Mouse (Mus musculus) layer of hippocampus, adult 2 months (tissue): ENCODE results near the gene Bglap. TPM values are rescaled to one million over a fixed set of nuclear protein-coding genes. Genes with fewer than 3 reads are reported as not detected.
"Not testable (repeated sequence)": the region's sequence is repeated elsewhere in the genome, so short reads cannot be mapped to it uniquely, and the experiment has no call there.

Source experiments
- DNase-seq, 2 experiments: peaks; one replicate each; pipeline ENCODE4 v3.0.0; 2022; ENCODE audit warnings: low spot score in 2 of 2
- H3K27ac ChIP-seq: fragments of 200-600 bp; 2 replicates; pipeline ENCODE4 v1.8.1; 2022
- H3K4me3 ChIP-seq: fragments of 200-600 bp; 2 replicates; pipeline ENCODE4 v1.8.1; 2022; ENCODE audit warnings: mild to moderate bottlenecking
- CTCF ChIP-seq: fragments of 200-600 bp; conservative IDR thresholded peaks from 2 replicates; pipeline ENCODE4 v1.8.1; 2022; ENCODE audit warnings: antibody characterized with exemption, mild to moderate bottlenecking, moderate library complexity
- total RNA-seq, 2 experiments: library from RNA; stranded (reverse); gene quantifications; 2 replicates each; pipeline ENCODE4 v1.2.3; 2021

The Bglap gene
- total RNA-seq, 2 experiments from 2014 or later = 0.96 TPM; not detected in 1

DNA sequence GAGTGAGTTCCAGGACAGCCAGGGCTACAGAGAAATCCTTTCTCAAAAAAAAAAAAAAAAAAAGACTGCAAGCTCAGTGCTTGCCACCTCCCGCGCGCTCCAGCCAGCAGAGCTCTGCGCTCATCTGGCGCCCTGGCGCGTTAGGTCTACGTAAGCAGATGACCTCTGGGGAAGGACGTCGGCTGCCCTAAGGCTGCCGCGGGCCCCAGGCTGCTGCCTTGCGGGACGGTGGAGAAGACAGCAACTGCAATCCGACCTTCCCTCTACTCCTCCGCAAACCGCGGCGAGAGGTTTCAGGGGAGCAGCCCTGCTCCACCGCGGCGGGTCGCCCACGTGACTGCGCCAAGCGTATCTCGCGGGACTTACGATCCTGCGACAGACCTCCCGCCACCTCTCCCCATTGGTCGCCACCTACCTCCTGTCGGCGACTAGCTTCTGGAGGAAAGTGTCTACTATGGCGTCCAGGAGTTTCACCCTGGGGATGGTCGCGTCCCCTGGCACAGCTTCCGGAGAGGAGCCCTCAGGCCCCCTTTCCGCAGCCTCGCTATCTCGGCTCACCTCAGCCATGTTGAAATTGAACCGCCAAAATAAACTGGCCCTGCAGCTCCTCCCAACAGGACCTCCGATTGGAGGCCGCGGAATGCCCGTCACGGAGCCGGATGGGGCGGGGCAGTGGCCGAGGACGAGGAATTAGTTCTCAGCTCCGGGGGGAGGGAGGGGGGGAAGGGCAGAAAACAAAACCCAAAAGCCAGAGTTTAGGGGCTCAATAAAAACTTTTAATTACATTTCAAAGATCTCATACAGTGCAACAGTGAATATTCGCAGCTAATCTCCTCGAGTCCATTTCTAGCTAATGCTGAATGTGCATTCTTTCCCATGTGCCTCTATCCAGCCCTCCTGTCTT is 25.7 kb upstream of the Bglap start, which contains the start of gene Pmf1:
Gene Pmf1 (minus strand): TSS at position 591 of the 904 bp plus-strand sequence.
- 0 out of 2 replicates have a peak, but pooled peaks have one; percentile 8 for TF ChIP-seq CTCF
- peak; percentile 88 to 93 for DNase-seq

DNA sequence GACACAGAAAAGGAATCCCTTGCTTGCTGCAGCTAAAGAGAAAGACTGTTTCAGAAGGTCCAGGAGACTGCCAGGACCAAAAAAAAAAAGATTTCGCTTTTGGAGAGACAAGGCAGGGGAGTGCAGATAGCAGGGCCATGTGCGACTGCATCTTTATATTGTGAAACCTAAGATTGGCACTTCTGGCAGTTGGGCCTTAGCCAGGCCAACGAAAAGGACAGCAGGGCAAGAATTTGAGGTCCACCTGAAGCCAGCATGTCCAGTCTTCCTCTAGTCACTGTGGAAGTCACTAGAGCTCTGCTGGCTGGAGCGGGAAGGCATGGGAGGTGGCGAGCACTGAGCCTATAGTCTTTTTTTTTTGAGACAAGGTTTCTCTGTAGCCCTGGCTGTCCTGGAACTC is 24.7 kb upstream of the Bglap start:
- H3K4me3 ChIP-seq = no peak overlapping the region
- H3K27ac ChIP-seq = no peak overlapping the region
- TF ChIP-seq CTCF = no peak
- DNase-seq = no peak

More for the DNA sequence above, 25.7 kb upstream of the Bglap start, which contains the start of gene Pmf1:
- Histone ChIP-seq H3K27ac (peak within 1 kb of the TSS; percentile 93), H3K4me3 (peak within 1 kb of the TSS; percentile 70)

DNA sequence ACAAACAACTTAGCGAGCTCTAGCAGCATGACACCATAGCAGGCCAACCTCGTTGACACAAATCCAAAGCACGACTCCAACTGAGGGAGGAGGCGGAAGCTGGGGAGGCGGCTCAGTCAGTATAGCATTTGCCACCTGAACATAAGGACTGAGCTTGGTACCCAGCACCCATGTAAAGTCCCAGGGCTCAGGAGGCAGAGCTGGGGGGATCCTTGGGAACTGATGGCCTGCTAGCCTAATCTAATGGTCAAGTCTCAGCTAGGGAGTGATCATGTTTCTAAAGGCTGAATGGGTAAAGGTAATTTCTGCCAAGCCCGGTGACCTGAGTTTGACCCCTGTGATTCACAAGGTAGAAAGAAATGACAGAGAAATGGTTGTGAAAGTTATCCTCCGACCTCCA is 23.3 kb upstream of the Bglap start:
- TF ChIP-seq CTCF = no peak
- Histone ChIP-seq H3K4me3 (no peak overlapping the region), H3K27ac (no peak overlapping the region)
- no peak for DNase-seq

DNA sequence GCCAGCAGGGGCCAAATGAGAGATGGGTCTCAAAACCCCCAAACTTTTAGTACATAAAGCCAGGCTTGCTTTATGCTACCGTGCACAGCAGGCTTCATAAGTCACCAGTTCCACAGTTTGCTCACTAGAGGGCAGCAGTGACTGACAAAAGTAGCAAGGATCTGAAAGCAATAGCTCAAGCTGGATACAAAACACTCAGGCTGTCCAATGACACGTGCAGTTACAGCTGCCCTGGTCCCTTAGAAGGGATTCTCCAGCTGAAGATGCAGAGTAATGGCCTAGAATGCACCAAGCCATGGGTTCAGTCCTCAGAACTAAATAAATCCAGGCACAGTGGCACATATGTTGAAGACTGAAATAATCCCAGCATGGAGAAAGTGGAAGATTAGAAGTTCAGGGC is 22.8 kb upstream of the Bglap start:
- Histone ChIP-seq H3K27ac (no peak overlapping the region), H3K4me3 (no peak overlapping the region)
- peak; percentile 98 for TF ChIP-seq CTCF
- peak; percentile 61 to 71 for DNase-seq

DNA sequence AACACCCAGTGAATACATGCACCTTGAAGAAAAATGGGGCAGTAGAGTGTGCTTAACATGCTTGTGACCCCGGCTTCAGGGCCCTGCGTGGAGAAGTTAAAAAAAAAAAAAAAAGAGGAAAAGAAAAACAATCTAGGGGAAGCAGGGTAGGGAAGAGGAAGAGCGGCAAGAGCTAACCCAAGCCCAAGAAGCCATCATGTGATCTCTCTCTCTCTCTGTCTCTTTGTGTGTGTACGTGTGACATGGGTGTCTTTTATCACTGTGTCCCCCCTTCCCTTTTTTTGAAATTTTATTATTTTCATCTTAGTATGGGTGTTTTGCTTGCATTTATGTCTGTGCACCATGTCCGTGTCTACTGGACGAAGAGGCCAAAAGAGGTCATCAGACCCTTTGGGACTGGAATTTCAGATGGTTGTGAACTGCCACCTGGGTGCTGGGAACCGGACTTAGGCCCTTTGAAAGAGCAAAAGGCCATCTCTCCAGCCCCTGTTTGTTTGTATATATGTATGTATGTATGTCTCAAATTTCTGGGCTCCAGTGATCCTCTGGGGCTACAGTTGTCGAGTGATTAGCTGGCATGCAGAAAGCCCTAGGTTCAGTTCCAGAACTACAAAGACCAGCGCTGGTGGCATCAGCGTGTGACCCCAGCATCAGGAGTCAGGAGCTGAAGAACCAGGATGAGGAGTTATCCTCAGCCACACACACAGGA is 19.4 kb upstream of the Bglap start:
- H3K4me3 ChIP-seq = no peak overlapping the region
- no peak for TF ChIP-seq CTCF
- H3K27ac ChIP-seq = no peak overlapping the region
- DNase-seq = no peak

DNA sequence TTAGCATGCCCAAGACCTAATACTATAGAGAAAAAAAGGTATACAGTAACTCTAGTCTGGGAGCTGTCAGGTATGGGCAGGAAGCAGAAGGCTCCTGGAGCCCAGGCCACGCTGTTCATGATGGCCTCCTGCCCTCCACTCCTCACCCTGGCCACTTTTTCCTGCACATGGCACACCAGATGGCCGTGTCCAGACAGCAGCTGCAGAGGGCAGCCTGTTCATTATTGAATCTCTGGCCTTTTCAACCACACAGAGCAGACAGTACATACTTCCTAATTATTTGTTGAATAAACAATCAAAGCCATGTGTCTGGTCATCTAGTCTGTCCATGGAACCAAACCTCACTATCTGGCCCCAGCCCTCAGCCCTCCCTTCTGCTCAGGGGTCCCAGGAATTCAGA is 14.4 kb upstream of the Bglap start:
- no peak for TF ChIP-seq CTCF
- no peak overlapping the region for H3K4me3 ChIP-seq
- no peak for DNase-seq
- H3K27ac ChIP-seq = no peak overlapping the region

DNA sequence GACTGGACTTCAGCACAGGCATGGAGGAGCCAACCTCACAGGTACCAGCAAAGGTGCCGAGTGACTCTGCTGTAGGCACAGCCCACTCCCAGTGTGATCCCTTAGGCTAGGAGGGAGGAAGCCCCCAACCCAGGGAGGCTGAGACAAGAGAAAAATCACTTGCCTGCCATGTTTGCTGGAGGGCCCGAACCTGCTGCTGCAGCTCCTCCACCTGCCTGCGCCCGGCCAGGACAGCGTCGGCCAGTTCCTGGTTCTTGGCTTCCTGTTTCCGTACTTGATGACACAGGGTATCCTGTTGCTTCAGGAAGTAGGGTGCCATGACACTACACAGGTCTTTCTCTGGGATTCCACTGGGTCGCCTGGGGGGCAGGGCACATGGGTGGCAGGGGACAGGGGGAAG is 11.5 kb upstream of the Bglap start:
- DNase-seq = no peak
- H3K4me3 ChIP-seq = no peak overlapping the region
- TF ChIP-seq CTCF = no peak
- H3K27ac ChIP-seq = no peak overlapping the region

DNA sequence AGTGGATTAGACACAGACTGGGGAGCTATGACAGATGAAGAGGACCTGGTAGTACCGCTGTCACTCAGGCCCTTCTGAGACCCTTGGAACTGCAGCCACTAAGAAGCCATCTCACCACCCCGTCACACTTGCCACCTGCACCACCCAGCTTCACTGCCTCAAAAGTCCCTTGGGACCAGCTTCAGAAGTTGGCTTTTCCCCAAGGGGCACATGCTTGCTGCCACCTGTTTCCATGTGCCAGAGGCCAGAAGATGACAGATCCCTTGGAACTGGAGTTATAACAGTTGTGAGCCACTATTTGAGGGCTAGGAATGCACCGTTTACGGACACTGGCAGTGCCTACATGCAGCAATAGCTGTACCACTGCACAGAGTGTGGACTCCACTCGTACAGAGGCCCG is 11.0 kb upstream of the Bglap start:
- Histone ChIP-seq H3K27ac (no peak overlapping the region), H3K4me3 (no peak overlapping the region)
- no peak for DNase-seq
- no peak for TF ChIP-seq CTCF

DNA sequence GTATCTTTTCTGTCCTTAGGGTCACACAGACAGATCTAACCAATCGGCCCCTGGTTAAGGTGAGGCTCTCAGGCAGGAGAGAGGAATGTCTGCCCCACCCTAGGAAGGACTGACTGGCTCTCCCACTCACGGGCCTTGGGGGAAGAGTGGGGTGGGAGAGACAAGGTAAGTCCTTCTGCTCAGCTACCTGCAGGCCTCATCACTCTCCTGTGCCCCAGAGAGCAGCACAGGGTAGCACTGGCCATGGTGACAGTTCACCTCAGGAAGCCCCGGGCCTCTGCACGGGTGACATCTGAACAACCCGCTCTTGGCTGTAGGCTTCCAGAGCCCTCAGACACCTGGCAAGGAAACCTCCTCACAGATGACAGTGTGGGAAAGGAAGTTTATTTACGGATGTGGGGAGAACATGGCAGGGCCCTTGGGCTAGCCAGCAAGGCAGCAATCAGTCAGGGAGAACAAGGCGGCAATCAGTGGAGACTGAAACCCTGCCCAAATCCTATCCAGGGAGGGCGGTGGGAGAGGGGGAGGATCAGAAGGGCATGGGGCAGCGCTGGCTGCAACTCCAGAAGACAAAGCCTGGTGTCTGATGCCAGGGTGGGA is 9.6 kb upstream of the Bglap start:
- Histone ChIP-seq H3K27ac (no peak overlapping the region), H3K4me3 (no peak overlapping the region)
- TF ChIP-seq CTCF = no peak
- no peak for DNase-seq

DNA sequence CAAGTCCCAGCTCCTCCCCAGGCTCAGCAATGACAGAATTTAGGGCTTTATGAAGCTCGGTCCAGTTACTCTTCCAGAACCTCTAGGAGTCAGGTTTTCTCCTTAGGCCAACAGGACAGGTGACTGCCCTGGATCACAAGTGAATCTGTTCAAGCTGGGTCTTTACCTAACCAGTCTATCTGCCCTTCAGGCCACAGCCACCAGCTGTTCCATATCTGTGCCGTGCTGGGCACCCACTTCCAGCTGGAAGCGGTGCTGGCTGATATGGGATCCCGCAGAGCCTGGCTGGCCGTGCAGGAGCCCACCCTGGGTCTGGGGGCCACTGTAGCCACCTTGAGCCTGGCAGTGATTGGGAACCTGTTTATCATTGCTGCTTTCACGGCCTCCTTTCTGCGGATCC is 1.9 kb downstream of the Bglap start:
- not testable (repeated sequence) for DNase-seq, H3K27ac ChIP-seq, H3K4me3 ChIP-seq

DNA sequence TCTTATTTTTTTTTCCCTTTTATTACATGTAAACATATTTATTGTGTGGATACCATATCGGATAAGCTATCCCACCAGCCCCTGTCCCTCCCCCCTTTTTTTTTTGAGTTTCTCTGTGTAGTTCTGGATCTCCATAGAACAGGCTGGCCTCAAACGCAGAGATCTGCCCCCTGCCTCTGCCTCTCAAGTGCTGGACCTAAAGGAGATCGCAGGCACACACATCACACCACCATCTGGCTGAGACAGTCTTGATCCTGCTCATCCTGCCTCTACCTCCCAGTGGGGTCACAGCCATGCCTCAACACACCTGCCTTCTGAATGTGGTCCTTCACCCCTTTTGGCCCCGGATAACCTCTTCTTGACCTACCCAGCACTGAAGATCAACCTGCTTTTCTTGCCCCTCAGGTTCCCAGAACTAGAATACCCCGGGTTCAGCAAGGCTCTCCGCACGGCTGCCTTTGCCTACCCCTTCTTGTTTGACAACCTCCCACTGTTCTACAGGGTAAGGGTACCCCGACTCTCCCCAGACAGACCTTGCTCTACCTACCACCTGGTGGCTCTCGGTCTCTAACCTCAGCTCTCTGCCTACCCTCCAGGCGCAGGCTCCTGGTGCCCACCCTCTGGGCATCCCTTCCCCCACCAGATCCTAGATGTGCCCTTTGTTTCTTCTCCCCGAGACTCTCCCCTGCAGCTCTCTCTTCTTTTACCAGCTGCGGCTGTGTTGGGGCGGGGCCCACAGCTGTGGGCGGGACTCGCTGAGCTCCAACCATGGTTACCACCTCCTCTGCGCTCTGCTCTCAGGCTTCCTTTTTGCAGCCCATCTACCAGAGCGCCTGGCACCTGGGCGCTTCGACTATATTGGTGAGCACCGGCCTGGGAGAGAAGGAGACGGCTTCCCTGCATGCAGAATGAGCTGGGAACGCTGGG is 2.6 kb downstream of the Bglap start:
- not testable (repeated sequence) for H3K27ac ChIP-seq, DNase-seq, H3K4me3 ChIP-seq

DNA sequence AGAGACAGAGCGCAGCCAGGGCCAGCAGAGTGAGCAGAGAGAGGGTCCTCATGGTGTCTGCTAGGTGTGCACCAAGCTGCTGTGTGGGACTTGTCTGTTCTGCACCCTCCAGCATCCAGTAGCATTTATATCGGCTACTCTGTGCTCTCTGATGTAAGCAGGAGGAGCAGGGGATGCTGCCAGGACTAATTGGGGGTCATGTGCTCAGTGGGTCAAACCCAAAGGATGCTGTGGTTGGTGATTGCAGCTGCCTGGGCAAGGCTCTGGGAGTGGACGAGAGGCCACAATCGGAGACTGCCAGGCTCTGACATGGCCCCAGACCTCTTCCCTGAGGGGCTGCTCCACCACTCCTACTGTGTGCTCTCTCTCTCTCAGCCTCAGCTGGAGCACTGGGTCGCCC is 5.7 kb downstream of the Bglap start, which contains the start of gene Bglap2:
Gene Bglap2 (minus strand): TSS at position 101 of the 400 bp plus-strand sequence.
- not testable (repeated sequence) for DNase-seq, H3K4me3 ChIP-seq, H3K27ac ChIP-seq

DNA sequence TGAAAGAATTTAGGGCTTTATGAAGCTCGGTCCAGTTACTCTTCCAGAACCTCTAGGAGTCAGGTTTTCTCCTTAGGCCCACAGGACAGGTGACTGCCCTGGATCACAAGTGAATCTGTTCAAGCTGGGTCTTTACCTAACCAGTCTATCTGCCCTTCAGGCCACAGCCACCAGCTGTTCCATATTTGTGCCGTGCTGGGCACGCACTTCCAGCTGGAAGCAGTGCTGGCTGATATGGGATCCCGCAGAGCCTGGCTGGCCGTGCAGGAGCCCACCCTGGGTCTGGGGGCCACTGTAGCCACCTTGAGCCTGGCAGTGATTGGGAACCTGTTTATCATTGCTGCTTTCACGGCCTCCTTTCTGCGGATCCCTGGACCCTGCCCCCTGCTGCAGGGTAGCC is 7.6 kb downstream of the Bglap start:
- not testable (repeated sequence) for DNase-seq
- H3K27ac ChIP-seq = peak overlapping the region; percentile 53; the same call in 1 of the 2 replicates

DNA sequence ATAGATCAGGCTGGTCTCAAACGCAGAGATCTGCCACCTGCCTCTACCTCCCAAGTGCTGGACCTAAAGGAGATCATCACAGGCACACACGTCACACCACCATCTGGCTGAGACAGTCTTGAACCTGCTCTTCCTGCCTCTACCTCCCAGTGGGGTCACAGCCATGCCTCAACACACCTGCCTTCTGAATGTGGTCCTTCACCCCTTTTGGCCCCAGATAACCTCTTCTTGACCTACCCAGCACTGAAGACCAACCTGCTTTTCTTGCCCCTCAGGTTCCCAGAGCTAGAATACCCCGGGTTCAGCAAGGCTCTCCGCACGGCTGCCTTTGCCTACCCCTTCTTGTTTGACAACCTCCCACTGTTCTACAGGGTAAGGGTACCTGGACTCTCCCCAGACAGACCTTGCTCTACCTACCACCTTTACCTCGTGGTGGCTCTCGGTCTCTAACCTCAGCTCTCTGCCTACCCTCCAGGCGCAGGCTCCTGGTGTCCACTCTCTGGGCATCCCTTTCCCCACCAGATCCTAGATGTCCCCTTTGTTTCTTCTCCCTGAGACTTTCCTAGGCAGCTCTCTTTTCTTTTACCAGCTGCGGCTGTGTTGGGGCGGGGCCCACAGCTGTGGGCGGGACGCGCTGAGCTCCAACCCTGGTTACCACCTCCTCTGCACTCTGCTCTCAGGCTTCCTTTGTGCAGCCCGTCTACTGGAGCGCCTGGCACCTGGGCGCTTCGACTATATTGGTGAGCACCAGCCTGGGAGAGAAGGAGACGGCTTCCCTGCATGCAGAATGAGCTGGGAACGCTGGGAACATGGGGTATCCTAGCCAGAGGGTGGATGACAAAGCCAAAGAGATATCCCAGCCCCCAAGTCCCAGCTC is 8.3 kb downstream of the Bglap start:
- Histone ChIP-seq H3K4me3 (peak overlapping the region; percentile 18; the same call in 1 of the 2 replicates), H3K27ac (peak overlapping the region; percentile 53; the same call in 1 of the 2 replicates)
- not testable (repeated sequence) for DNase-seq

More for the DNA sequence above, 7.6 kb downstream of the Bglap start:
- H3K4me3 ChIP-seq = peak overlapping the region; percentile 18; the same call in 1 of the 2 replicates

DNA sequence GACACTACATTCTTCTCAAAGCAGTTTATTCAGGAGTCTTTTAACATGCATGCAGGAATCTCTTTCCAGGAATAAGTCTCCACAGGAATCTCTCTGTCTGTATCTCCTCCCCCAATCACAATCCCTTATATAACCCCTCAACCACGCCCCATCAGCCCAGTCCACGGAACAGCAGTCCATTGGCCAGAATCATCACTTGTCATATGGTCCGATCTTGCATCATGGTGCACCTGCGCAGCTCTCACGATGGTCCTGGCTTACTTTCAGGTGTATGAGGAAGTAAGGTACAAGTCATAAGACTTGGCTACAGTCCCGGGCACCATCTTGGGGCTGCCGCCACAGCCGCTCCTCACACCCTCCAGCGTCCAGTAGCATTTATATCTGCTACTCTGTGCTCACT is 11.6 kb downstream of the Bglap start, which contains the start of gene Bglap3:
Gene Bglap3 (minus strand): TSS at position 101 of the 400 bp plus-strand sequence.
- not testable (repeated sequence) for H3K4me3 ChIP-seq, H3K27ac ChIP-seq, DNase-seq

DNA sequence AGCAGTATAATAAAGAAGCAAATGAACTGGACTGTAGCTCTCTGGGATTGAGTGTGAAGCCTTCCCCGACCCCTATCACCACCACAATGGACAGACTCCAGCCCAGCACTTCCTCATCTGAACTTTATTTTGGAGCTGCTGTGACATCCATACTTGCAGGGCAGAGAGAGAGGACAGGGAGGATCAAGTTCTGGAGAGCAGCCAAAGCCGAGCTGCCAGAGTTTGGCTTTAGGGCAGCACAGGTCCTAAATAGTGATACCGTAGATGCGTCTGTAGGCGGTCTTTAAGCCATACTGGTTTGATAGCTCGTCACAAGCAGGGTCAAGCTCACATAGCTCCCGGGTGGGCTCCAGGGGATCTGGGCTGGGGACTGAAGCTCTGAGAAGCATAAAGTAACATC is 15.8 kb downstream of the Bglap start:
- not testable (repeated sequence) for H3K4me3 ChIP-seq, H3K27ac ChIP-seq, DNase-seq
